Mouse (Mus musculus): Measurements from ENCODE around the gene Apol8. TPM values are rescaled to one million over a fixed set of nuclear protein-coding genes. Genes with fewer than 3 reads are reported as not detected.

Apol8 gene
- polyA plus RNA-seq, 1 experiment, result 0.17 TPM

GRCm38 (mm10) chr15:77799491-77800474 is 43.0 kb upstream of the Apol8 start:
- H3K4me3 ChIP-seq (ENCODE audit: control insufficient read depth, low read depth, low read length), result no peak overlapping the region
- no peaks in the 10 kb centered on the region for H3K27me3 ChIP-seq (ENCODE audit: control insufficient read depth, insufficient read depth, low read length)
- peaks cover 8% of the 10 kb centered on the region for H3K4me1 ChIP-seq (ENCODE audit: control insufficient read depth, insufficient read depth, low read length)
- TF ChIP-seq POLR2A (IDR thresholded peaks at IDR 0.05; ENCODE audit: control insufficient read depth, low read depth, low read length), result no peak
- TF ChIP-seq CTCF (IDR thresholded peaks at IDR 0.05; ENCODE audit: control insufficient read depth, insufficient read depth, insufficient replicate concordance, low read depth, low read length), result no peak
- H3K36me3 ChIP-seq (ENCODE audit: control insufficient read depth, insufficient read depth, low read length), result no peaks in the 10 kb centered on the region
- peak overlapping the region; percentile 56 for H3K27ac ChIP-seq (ENCODE audit: control insufficient read depth, insufficient read depth, low read depth, low read length)

GRCm38 (mm10) chr15:77798664-77799490 is 42.1 kb upstream of the Apol8 start:
- Histone ChIP-seq H3K27me3 (ENCODE audit: control insufficient read depth, insufficient read depth, low read length) (no peaks in the 10 kb centered on the region), H3K27ac (ENCODE audit: control insufficient read depth, insufficient read depth, low read depth, low read length) (peak overlapping the region; percentile 56), H3K4me1 (ENCODE audit: control insufficient read depth, insufficient read depth, low read length) (peaks cover 8% of the 10 kb centered on the region), H3K4me3 (ENCODE audit: control insufficient read depth, low read depth, low read length) (no peak overlapping the region), H3K36me3 (ENCODE audit: control insufficient read depth, insufficient read depth, low read length) (no peaks in the 10 kb centered on the region)
- TF ChIP-seq CTCF (IDR thresholded peaks at IDR 0.05; ENCODE audit: control insufficient read depth, insufficient read depth, insufficient replicate concordance, low read depth, low read length), result no peak
- TF ChIP-seq POLR2A (IDR thresholded peaks at IDR 0.05; ENCODE audit: control insufficient read depth, low read depth, low read length), result no peak

- Histone ChIP-seq H3K4me3 (ENCODE audit: control insufficient read depth, low read depth, low read length) (no peak overlapping the region), H3K36me3 (ENCODE audit: control insufficient read depth, insufficient read depth, low read length) (no peaks in the 10 kb centered on the region), H3K27me3 (ENCODE audit: control insufficient read depth, insufficient read depth, low read length) (no peaks in the 10 kb centered on the region), H3K4me1 (ENCODE audit: control insufficient read depth, insufficient read depth, low read length) (peaks cover 8% of the 10 kb centered on the region), H3K27ac (ENCODE audit: control insufficient read depth, insufficient read depth, low read depth, low read length) (no peak overlapping the region; the same call in 1 of the 2 replicates)
- no peak for TF ChIP-seq POLR2A (IDR thresholded peaks at IDR 0.05; ENCODE audit: control insufficient read depth, low read depth, low read length)
- no peak for TF ChIP-seq CTCF (IDR thresholded peaks at IDR 0.05; ENCODE audit: control insufficient read depth, insufficient read depth, insufficient replicate concordance, low read depth, low read length)
These were observed 41.0 kb upstream of the Apol8 start for GRCm38 (mm10) chr15:77797609-77798411.

GRCm38 (mm10) chr15:77796409-77797035 is 39.7 kb upstream of the Apol8 start:
- Histone ChIP-seq H3K27me3 (ENCODE audit: control insufficient read depth, insufficient read depth, low read length) (no peaks in the 10 kb centered on the region), H3K4me3 (ENCODE audit: control insufficient read depth, low read depth, low read length) (no peak overlapping the region), H3K27ac (ENCODE audit: control insufficient read depth, insufficient read depth, low read depth, low read length) (no peak overlapping the region), H3K4me1 (ENCODE audit: control insufficient read depth, insufficient read depth, low read length) (peaks cover 10% of the 10 kb centered on the region), H3K36me3 (ENCODE audit: control insufficient read depth, insufficient read depth, low read length) (no peaks in the 10 kb centered on the region)
- no peak for TF ChIP-seq CTCF (IDR thresholded peaks at IDR 0.05; ENCODE audit: control insufficient read depth, insufficient read depth, insufficient replicate concordance, low read depth, low read length)
- TF ChIP-seq POLR2A (IDR thresholded peaks at IDR 0.05; ENCODE audit: control insufficient read depth, low read depth, low read length), result no peak

- no peaks in the 10 kb centered on the region for H3K36me3 ChIP-seq (ENCODE audit: control insufficient read depth, insufficient read depth, low read length)
These were observed 38.1 kb upstream of the Apol8 start for GRCm38 (mm10) chr15:77794908-77795356.

GRCm38 (mm10) chr15:77794138-77794907 is 37.5 kb upstream of the Apol8 start:
- Histone ChIP-seq H3K4me3 (ENCODE audit: control insufficient read depth, low read depth, low read length) (no peak overlapping the region), H3K4me1 (ENCODE audit: control insufficient read depth, insufficient read depth, low read length) (peaks cover 4% of the 10 kb centered on the region), H3K27me3 (ENCODE audit: control insufficient read depth, insufficient read depth, low read length) (no peaks in the 10 kb centered on the region), H3K27ac (ENCODE audit: control insufficient read depth, insufficient read depth, low read depth, low read length) (no peak overlapping the region), H3K36me3 (ENCODE audit: control insufficient read depth, insufficient read depth, low read length) (no peaks in the 10 kb centered on the region)
- TF ChIP-seq POLR2A (IDR thresholded peaks at IDR 0.05; ENCODE audit: control insufficient read depth, low read depth, low read length), result no peak
- TF ChIP-seq CTCF (IDR thresholded peaks at IDR 0.05; ENCODE audit: control insufficient read depth, insufficient read depth, insufficient replicate concordance, low read depth, low read length), result no peak

More at GRCm38 (mm10) chr15:77794908-77795356, 38.1 kb upstream of the Apol8 start:
- Histone ChIP-seq H3K27ac (ENCODE audit: control insufficient read depth, insufficient read depth, low read depth, low read length) (no peak overlapping the region; the same call in 1 of the 2 replicates), H3K4me3 (ENCODE audit: control insufficient read depth, low read depth, low read length) (no peak overlapping the region), H3K4me1 (ENCODE audit: control insufficient read depth, insufficient read depth, low read length) (peaks cover 8% of the 10 kb centered on the region), H3K27me3 (ENCODE audit: control insufficient read depth, insufficient read depth, low read length) (no peaks in the 10 kb centered on the region)
- TF ChIP-seq POLR2A (IDR thresholded peaks at IDR 0.05; ENCODE audit: control insufficient read depth, low read depth, low read length) (no peak), CTCF (IDR thresholded peaks at IDR 0.05; ENCODE audit: control insufficient read depth, insufficient read depth, insufficient replicate concordance, low read depth, low read length) (no peak)

Measured in testis, adult 2 months (tissue).